Mouse (Mus musculus) embryonic facial prominence, embryonic 15.5 days (tissue): ENCODE measurements at regions not wholly inside any gene's neighbourhood (a gene's known extent, or its start where the extent isn't known, plus 50 kb on each side); places are given as distances from the start of the nearest gene placed in this dataset.

Experiments
- ATAC-seq: fragments of 200-750 bp; cut with Nextera tagmentation; 2 replicates; pipeline ENCODE4 v1.8.0; 2017; ENCODE audit warnings: low read depth, moderate TSS enrichment; ENCODE audit not compliant: insufficient number of reproducible peaks, low FRiP score, low TSS enrichment
- H3K27ac ChIP-seq: fragments of 300-500 bp; sonication (generic); replicated peaks from 2 replicates; pipeline ENCODE4 v1.5.1; 2015; ENCODE audit warnings: mild to moderate bottlenecking, inconsistent platforms
- H3K27me3 ChIP-seq: fragments of 300-500 bp; sonication (generic); 2 replicates; pipeline ENCODE4 v1.6.1; 2015; ENCODE audit warnings: inconsistent platforms
- H3K36me3 ChIP-seq: fragments of 300-500 bp; sonication (generic); 2 replicates; pipeline ENCODE4 v1.6.1; 2015; ENCODE audit warnings: mild to moderate bottlenecking, inconsistent platforms
- H3K4me1 ChIP-seq: fragments of 300-500 bp; sonication (generic); 2 replicates; pipeline ENCODE4 v1.6.1; 2015; ENCODE audit warnings: inconsistent platforms
- H3K4me2 ChIP-seq: fragments of 300-500 bp; sonication (generic); replicated peaks from 2 replicates; pipeline ENCODE4 v1.6.1; 2015; ENCODE audit warnings: mild to moderate bottlenecking, inconsistent platforms
- H3K4me3 ChIP-seq: fragments of 300-500 bp; sonication (generic); replicated peaks from 2 replicates; pipeline ENCODE4 v1.5.1; 2015; ENCODE audit warnings: mild to moderate bottlenecking, inconsistent platforms
- H3K9ac ChIP-seq: fragments of 300-500 bp; sonication (generic); 2 replicates; pipeline ENCODE4 v1.6.1; 2015; ENCODE audit warnings: inconsistent platforms
- H3K9me3 ChIP-seq: fragments of 300-500 bp; sonication (generic); replicated peaks from 2 replicates; pipeline ENCODE4 v1.6.1; 2016; ENCODE audit warnings: inconsistent platforms
- WGBS: fragments of 180-500 bp; shearing (Covaris S2); methylation state at CpG from one replicate; pipeline ENCODE4 v1.1.7; 2015; 5-methylcytosine and 5-hydroxymethylcytosine counted together

DNA sequence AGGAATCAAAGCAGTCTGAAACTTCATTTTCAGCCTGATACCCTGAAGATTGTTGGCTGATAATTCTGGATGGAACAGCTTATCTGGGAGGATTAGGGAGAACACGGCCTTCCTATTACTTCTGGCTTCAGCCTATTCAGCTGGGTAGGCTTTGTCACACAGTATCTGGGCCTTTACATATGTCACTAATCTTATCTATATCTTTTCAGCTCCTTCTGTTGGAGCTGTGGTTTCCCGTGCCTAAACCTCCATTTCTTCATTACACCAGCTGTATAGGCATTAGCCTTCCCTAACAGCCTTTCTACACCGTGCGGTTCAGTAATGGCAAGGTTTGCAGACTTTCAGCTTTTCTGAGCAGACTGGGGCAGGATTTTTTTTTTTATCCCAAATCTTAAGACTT, 61.9 kb upstream of the Tle4 start:
- Histone ChIP-seq H3K4me1 (no peaks in the 10 kb centered on the region), H3K4me2 (no peak overlapping the region), H3K36me3 (no peaks in the 10 kb centered on the region), H3K4me3 (no peak overlapping the region), H3K27ac (no peak overlapping the region), H3K27me3 (no peaks in the 10 kb centered on the region), H3K9me3 (no peaks in the 10 kb centered on the region), H3K9ac (no peak overlapping the region)
- ATAC-seq = no peak
- WGBS = 69% methylated on average over 4 of the region's 4 CpGs

DNA sequence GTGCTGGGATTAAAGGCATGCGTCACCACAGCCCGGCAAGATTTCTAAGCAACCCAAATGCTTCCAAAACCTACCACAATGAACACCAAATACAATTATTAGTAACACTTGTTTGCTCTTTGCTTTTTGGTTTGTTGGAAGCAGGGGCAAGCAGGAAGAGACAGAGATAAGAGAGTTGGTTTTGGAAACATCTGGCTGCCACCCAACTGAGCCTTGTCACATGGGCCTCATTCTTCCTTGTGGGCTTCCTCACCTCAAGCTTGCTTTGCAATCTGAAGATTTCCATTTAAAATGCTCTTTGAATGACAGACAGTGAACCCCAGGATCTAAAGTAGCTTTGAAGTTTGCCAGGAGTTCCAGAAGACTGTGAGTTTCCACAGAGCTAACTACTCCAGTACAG, 60.6 kb upstream of the Tle4 start:
- ATAC-seq = no peak
- Histone ChIP-seq H3K27me3 (no peaks in the 10 kb centered on the region), H3K9me3 (no peaks in the 10 kb centered on the region), H3K27ac (no peak overlapping the region), H3K9ac (no peak overlapping the region), H3K4me1 (no peaks in the 10 kb centered on the region), H3K4me3 (no peak overlapping the region), H3K4me2 (no peak overlapping the region), H3K36me3 (no peaks in the 10 kb centered on the region)
- 93% methylated on average over 2 of the region's 2 CpGs for WGBS

DNA sequence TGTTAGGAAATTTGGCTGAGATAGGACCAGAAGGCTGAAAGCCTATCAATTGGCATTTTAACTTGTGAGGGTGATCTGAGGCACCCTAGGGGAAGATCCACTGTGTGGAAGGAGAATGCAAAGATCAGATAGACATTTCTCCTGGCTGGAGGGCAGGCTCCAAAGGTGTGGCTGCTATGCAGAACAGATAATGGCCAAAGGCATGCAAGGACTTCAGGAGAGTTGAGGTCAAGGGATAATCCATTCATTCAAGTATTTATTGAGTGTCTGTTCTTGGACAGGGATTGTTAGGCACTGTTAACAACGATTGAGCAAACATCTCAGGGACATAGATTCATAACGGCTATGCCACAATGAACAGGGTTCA, 58.2 kb upstream of the Tle4 start:
- Histone ChIP-seq H3K4me2 (no peak overlapping the region), H3K9me3 (no peaks in the 10 kb centered on the region), H3K4me1 (no peaks in the 10 kb centered on the region), H3K4me3 (no peak overlapping the region), H3K36me3 (no peaks in the 10 kb centered on the region), H3K27me3 (no peaks in the 10 kb centered on the region), H3K9ac (no peak overlapping the region), H3K27ac (no peak overlapping the region)
- no peak for ATAC-seq
- WGBS = 67% methylated on average over 2 of the region's 2 CpGs

DNA sequence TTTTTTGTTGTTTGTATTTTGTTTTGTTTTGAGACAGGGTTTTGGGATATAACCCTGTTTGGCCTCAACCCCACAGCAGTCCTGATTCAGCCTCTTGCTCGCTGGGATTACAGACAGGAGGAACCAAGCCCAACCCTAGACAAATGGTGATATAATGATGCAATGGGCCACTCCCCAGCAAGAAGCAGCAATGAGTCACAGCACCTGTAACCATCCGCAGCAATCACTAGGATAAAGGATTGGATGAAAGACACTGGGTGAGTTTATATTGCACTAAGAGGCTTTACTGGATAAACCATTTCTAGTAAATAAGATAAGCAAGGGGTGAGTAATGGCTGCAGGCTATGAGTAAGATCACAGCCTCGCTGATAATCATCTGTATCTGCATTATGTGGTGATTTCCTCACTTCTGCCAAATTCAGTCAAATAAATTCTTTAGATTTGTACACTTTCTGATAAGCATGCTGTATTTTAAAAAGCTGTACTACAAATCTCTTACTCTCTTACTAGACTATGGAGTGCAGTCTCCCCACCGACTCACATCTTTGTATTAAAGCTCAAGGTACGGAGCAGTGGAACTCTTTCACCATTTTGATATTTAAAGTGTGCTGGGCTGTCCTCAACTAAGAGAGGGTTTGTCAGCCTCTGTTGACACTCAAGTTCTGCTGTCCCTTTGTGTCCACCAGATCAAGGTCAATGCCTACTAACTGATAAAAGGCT, 57.6 kb upstream of the Tle4 start:
- ATAC-seq = no peak
- Histone ChIP-seq H3K36me3 (no peaks in the 10 kb centered on the region), H3K9ac (no peak overlapping the region), H3K9me3 (no peaks in the 10 kb centered on the region), H3K4me2 (no peak overlapping the region), H3K27ac (no peak overlapping the region), H3K4me3 (no peak overlapping the region), H3K27me3 (no peaks in the 10 kb centered on the region), H3K4me1 (no peaks in the 10 kb centered on the region)
- 68% methylated on average over 5 of the region's 5 CpGs for WGBS
